Mouse (Mus musculus) mesoderm, embryonic 11.5 days (tissue): ENCODE measurements at regions not wholly inside any gene's neighbourhood (a gene's known extent, or its start where the extent isn't known, plus 50 kb on each side); places are given as distances from the start of the nearest gene placed in this dataset.

Source experiments
- DNase-seq: peaks from one replicate; pipeline ENCODE4 v3.0.0-alpha.2; 2012; ENCODE audit warnings: low read depth, low spot score

- DNase-seq = no peak
These were observed 66.4 kb upstream of the Gdf10 start for GRCm38 (mm10) chr14:33856992-33857391.

GRCm38 (mm10) chr14:33864796-33865195 is 58.6 kb upstream of the Gdf10 start:
- no peak for DNase-seq

GRCm38 (mm10) chr14:33865746-33866145 is 57.6 kb upstream of the Gdf10 start:
- no peak for DNase-seq

GRCm38 (mm10) chr14:33867674-33868073 is 55.7 kb upstream of the Gdf10 start:
- DNase-seq = no peak
